Mouse (Mus musculus) megakaryocyte, embryonic 14.5 days (primary cell): ENCODE results near the gene Ess2.

Experiments used
- FLI1 ChIP-seq: IDR thresholded peaks from 2 replicates; pipeline ENCODE4 v1.6.1; 2012; ENCODE audit warnings: low read length, inconsistent platforms, mixed read lengths
- GATA1 ChIP-seq: IDR thresholded peaks from 3 replicates; pipeline ENCODE4 v1.6.1; 2012; ENCODE audit warnings: mixed read lengths, low read length, inconsistent platforms, borderline replicate concordance

DNA sequence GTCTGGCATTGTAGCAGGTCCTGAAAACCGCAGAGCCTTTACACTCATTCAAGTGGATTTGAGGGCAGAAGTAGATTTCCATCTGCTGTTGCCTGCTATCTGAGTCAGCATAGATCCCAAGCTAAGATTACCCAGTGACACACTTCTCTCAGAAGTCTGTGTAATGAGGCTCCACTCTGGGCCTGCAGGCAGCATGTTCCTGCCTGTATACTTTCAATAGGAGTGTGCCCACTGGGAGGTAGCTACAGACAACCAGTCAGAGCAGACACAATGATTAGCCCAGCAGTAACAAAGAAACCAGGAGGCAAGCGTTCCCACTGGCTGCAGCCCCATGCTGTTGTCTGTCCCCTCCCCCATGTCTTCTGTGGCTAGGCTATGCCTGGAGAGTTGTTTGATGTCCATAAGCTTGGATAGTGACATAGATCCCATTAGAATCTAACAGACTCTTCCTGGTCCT, 38.3 kb upstream of the Ess2 start:
- no peak for TF ChIP-seq GATA1
- TF ChIP-seq FLI1, result no peak
